Mouse (Mus musculus) testis, adult 2 months (tissue): ENCODE data around the gene Arxes2.

Experiments used
- CTCF ChIP-seq: fragments of 200-500 bp; IDR thresholded peaks from 2 replicates; pipeline ENCODE4 v1.5.1; 2012; ENCODE audit warnings: low read depth, mild to moderate bottlenecking, inconsistent platforms, low read length, moderate library complexity; ENCODE audit not compliant: control insufficient read depth, insufficient read depth, insufficient replicate concordance
- POLR2A ChIP-seq: fragments of 200-500 bp; IDR thresholded peaks from 2 replicates; pipeline ENCODE4 v1.6.1; 2012; ENCODE audit warnings: low read depth, mild to moderate bottlenecking, inconsistent platforms, low read length, moderate library complexity; ENCODE audit not compliant: control insufficient read depth

DNA sequence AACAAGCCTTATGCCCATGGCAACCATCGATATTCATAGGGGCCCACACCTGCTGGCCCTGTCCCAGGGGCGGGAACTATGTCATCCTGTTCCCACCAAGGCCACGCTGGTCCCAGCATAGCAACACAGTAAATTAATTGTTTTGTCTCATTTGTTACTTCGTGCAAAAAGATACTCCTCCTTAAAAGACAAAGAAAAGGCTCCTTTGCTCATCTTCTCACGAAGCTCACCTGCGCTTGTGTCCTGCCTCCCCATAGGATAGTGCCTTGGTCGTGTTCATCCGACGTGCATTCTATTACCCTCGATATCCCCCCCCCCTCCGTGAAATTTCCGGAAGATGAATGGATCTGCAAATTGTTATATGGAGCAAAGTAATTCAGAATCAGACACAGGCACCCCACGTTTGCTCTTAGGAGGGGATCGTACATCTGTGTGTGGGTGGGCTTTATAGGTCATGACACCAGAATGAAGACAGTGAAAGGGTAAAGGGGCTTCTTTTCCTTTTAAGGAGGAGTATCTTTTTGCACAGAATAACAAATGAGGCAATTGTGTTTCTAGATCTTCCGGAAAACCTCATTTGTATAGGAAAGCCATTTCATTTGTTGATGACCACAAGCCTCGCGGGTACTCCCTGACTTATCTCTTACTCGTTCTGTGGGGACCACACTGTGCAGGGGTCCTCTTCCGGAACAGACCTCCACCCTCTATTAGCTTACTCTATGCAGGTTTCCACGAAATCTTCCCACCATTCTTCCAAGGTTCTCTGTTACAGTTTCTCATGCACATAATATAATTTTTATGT, 19.0 kb upstream of the Arxes2 start:
- TF ChIP-seq CTCF (no peak), POLR2A (no peak)
